Mouse (Mus musculus) heart, embryonic 13.5 days (tissue): ENCODE measurements at regions not wholly inside any gene's neighbourhood (a gene's known extent, or its start where the extent isn't known, plus 50 kb on each side); places are given as distances from the start of the nearest gene placed in this dataset.

Source experiments
- ATAC-seq: fragments of 200-750 bp; cut with Nextera tagmentation; 2 replicates; pipeline ENCODE4 v1.8.0; 2017; ENCODE audit warnings: moderate TSS enrichment; ENCODE audit not compliant: insufficient number of reproducible peaks, low FRiP score, low TSS enrichment; ENCODE audit errors: extremely low read depth
- H3K27ac ChIP-seq: fragments of 300-500 bp; sonication (generic); replicated peaks from 2 replicates; pipeline ENCODE4 v1.5.1; 2015; ENCODE audit warnings: moderate library complexity, mild to moderate bottlenecking, inconsistent platforms
- H3K27me3 ChIP-seq: fragments of 300-500 bp; sonication (generic); replicated peaks from 2 replicates; pipeline ENCODE4 v1.6.1; 2015; ENCODE audit warnings: mild to moderate bottlenecking, inconsistent platforms
- H3K36me3 ChIP-seq: fragments of 300-500 bp; sonication (generic); 2 replicates; pipeline ENCODE4 v1.6.1; 2015; ENCODE audit warnings: mild to moderate bottlenecking, inconsistent platforms
- H3K4me1 ChIP-seq: fragments of 300-500 bp; sonication (generic); 2 replicates; pipeline ENCODE4 v1.6.1; 2015; ENCODE audit warnings: inconsistent platforms
- H3K4me2 ChIP-seq: fragments of 300-500 bp; sonication (generic); 2 replicates; pipeline ENCODE4 v1.6.1; 2015; ENCODE audit warnings: inconsistent platforms, mild to moderate bottlenecking, moderate library complexity
- H3K4me3 ChIP-seq: fragments of 300-500 bp; sonication (generic); 2 replicates; pipeline ENCODE4 v1.5.1; 2015; ENCODE audit warnings: moderate library complexity, mild to moderate bottlenecking, inconsistent platforms
- H3K9ac ChIP-seq: fragments of 300-500 bp; sonication (generic); 2 replicates; pipeline ENCODE4 v1.6.1; 2015; ENCODE audit warnings: inconsistent platforms, mild to moderate bottlenecking, moderate library complexity
- H3K9me3 ChIP-seq: fragments of 300-500 bp; sonication (generic); 2 replicates; pipeline ENCODE4 v1.6.1; 2016; ENCODE audit warnings: inconsistent platforms
- WGBS: fragments of 180-500 bp; shearing (Covaris S2); methylation state at CpG from one replicate; pipeline ENCODE4 v1.1.7; 2015; ENCODE audit warnings: mixed read lengths; 5-methylcytosine and 5-hydroxymethylcytosine counted together

DNA sequence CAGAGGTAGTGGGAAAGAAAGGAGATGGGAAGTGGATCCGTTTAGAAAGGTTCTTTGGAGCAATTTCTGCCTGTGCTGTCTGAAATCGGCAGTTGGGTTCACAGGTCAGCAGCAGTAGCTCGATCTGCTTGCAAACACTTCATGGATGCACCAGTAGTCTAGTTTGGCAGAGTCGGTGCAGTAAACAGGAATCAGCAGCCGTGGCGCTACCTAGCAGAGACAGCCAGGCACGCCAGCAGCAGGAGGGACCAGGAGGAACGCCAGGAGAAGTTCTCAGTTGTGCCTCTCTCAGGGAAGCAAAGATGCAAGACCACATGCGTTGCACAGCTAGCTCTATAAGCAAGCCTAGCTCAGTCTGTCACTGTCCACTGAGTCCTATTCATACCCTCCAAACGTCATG lies 71.0 kb upstream of the Fam241a start:
- Histone ChIP-seq H3K36me3 (no peaks in the 10 kb centered on the region), H3K4me3 (no peak overlapping the region), H3K4me1 (no peaks in the 10 kb centered on the region), H3K27ac (no peak overlapping the region), H3K27me3 (no peaks in the 10 kb centered on the region), H3K9ac (no peak overlapping the region), H3K9me3 (no peaks in the 10 kb centered on the region), H3K4me2 (no peak overlapping the region)
- no peak for ATAC-seq
- WGBS = 69% methylated on average over 10 of the region's 10 CpGs

DNA sequence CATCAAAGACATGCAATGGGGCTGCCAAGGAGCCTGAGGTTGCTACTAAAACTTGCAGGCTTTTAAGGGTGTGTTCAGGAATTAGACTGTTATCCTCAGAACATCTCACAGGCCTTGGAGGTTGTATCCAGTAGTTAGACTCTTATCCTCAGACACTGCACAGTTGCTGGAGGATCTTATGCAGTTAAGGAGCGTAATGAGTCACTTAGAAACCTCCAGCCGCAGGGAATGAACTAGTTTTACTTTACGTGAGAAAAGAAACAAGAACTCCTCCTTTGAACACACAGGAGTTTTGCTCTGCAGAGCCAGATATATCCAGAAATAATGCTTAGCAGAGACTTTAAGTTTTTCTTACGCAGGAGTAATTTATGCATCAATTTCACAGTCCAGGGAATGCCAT lies 70.1 kb upstream of the Fam241a start:
- no peak overlapping the region for H3K9ac ChIP-seq
- H3K4me3 ChIP-seq = no peak overlapping the region
- no peaks in the 10 kb centered on the region for H3K9me3 ChIP-seq
- H3K27me3 ChIP-seq = no peaks in the 10 kb centered on the region
- H3K4me1 ChIP-seq = no peaks in the 10 kb centered on the region
- ATAC-seq = no peak
- no peaks in the 10 kb centered on the region for H3K36me3 ChIP-seq
- no peak overlapping the region for H3K4me2 ChIP-seq
- H3K27ac ChIP-seq = no peak overlapping the region
- whole genome bisulfite sequencing = 87% methylated on average over 4 of the region's 4 CpGs

DNA sequence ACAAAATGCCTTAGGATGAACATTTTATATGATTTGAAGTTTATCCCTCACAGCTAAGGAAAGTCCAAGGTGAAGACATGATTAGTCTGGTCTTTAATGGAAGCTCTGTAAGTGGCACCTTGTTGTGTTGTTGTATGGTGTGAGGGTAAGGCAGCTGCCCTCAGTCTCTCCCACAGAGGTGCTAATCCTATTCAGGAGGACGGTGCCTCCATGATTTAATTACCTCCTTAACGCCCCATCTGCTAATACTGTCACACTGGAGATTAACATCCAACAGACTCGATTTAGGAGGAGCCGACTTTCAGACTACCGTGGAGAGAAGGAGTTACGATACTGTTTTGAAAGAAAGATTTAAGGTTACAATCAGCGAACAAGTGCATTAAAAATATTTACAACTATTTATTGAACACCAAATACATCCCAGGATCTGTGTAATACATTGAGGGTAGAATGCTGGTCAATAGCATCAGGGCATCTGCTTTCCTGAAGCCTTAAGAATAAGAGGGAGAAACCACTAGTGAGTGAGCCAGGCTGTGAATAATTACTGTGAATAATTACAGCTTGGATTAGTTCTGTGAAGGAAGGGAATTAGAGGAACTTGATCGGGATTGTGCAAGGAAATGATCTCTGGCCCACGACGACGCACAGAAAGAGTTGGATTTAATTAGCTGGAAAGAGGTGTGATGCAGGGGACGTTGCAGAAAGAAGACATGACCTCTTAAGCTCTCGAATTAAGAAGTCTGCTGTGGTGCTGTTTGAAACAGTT lies 63.0 kb upstream of the Fam241a start:
- no peaks in the 10 kb centered on the region for H3K36me3 ChIP-seq
- H3K9me3 ChIP-seq = no peaks in the 10 kb centered on the region
- H3K4me2 ChIP-seq = no peak overlapping the region
- peaks cover 5% of the 10 kb centered on the region; the same call in 1 of the 2 replicates for H3K27me3 ChIP-seq
- H3K4me1 ChIP-seq = no peaks in the 10 kb centered on the region
- ATAC-seq = no peak
- H3K9ac ChIP-seq = no peak overlapping the region
- WGBS = 27% methylated on average over 13 of the region's 13 CpGs
- no peak overlapping the region for H3K4me3 ChIP-seq
- H3K27ac ChIP-seq = no peak overlapping the region

DNA sequence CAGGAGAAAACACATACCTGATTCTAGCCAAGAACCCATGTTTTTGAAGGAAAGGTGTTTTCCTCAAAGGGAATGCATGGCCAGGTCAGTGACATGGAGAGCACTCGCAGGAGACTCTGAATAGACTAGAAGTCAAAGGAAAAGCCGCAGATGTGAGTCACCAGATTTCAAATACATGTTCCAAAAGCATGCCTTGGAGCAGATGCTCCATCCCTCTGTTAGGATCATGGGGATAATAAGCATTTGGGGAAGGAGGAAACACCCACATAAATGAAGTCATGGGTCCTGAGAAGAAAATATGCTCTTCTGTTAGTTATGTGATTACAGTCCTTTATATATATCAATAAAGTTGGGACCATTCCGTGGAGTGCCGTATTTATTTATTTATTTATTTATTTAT lies 58.7 kb upstream of the Fam241a start:
- Histone ChIP-seq H3K9ac (no peak overlapping the region), H3K4me3 (no peak overlapping the region), H3K27me3 (peaks cover 20% of the 10 kb centered on the region), H3K9me3 (no peaks in the 10 kb centered on the region), H3K4me2 (no peak overlapping the region), H3K4me1 (no peaks in the 10 kb centered on the region), H3K36me3 (no peaks in the 10 kb centered on the region), H3K27ac (no peak overlapping the region)
- 82% methylated on average over 4 of the region's 4 CpGs for WGBS
- ATAC-seq = no peak

GRCm38 (mm10) chr3:127953610-127954009 lies 57.5 kb upstream of the Fam241a start:
- WGBS = 73% methylated on average over 4 of the region's 4 CpGs
- no peak overlapping the region for H3K9ac ChIP-seq
- H3K4me3 ChIP-seq = no peak overlapping the region
- H3K4me2 ChIP-seq = no peak overlapping the region
- H3K4me1 ChIP-seq = no peaks in the 10 kb centered on the region
- no peak overlapping the region for H3K27ac ChIP-seq
- H3K27me3 ChIP-seq = peaks cover 25% of the 10 kb centered on the region
- no peaks in the 10 kb centered on the region for H3K9me3 ChIP-seq
- no peaks in the 10 kb centered on the region for H3K36me3 ChIP-seq
- no peak for ATAC-seq

DNA sequence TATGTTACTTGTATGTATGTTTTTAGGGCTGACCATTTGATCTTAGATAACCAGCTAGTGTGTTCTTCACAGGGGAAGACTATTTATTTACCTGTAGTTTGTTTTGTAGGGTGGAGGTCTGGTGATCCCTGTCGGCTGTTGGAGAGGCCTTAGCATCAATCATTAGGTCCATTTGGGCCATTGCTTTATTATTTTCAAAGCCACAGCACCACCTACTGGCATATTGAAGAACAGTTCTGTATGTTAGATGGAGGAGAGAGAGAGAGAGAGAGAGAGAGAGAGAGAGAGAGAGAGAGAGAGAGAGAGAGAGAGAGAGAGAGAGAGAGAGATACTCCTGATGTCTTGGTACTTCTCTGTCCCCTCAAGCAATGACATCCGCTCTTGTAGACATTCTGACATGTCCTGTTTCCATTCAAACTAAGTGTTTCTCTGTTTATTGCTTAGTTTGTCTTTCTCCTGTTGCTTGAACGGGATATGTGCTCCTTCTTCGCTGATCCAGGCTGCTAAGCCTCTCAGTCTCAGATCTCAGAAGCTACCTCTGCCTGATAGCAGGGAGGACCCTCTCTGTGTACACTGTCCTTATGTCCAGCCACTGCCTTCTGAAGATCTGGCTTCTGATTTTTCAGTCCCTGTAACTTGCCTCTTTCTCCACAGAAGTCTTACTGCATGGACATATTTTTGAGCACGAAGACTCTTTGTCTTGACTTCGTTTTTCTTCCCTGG lies 52.9 kb upstream of the Fam241a start:
- no peak overlapping the region for H3K27ac ChIP-seq
- peaks cover 50% of the 10 kb centered on the region for H3K27me3 ChIP-seq
- 40% methylated on average over 6 of the region's 6 CpGs for WGBS
- no peak for ATAC-seq
- H3K9me3 ChIP-seq = no peaks in the 10 kb centered on the region
- H3K9ac ChIP-seq = no peak overlapping the region
- no peak overlapping the region for H3K4me2 ChIP-seq
- H3K36me3 ChIP-seq = no peaks in the 10 kb centered on the region
- no peak overlapping the region for H3K4me3 ChIP-seq
- peaks cover 2% of the 10 kb centered on the region; the same call in 1 of the 2 replicates for H3K4me1 ChIP-seq

GRCm38 (mm10) chr3:127948326-127948725 lies 52.2 kb upstream of the Fam241a start:
- H3K4me3 ChIP-seq = no peak overlapping the region
- WGBS = 71% methylated on average over 5 of the region's 5 CpGs
- H3K27ac ChIP-seq = no peak overlapping the region
- H3K4me2 ChIP-seq = no peak overlapping the region
- H3K36me3 ChIP-seq = no peaks in the 10 kb centered on the region
- H3K9me3 ChIP-seq = no peaks in the 10 kb centered on the region
- no peak for ATAC-seq
- H3K27me3 ChIP-seq = peaks cover 57% of the 10 kb centered on the region
- peaks cover 2% of the 10 kb centered on the region; the same call in 1 of the 2 replicates for H3K4me1 ChIP-seq
- no peak overlapping the region for H3K9ac ChIP-seq
